Mouse (Mus musculus) limb, embryonic 12.5 days (tissue): ENCODE measurements around the gene Cdkn3. TPM values are rescaled to one million over a fixed set of nuclear protein-coding genes. Genes with fewer than 3 reads are reported as not detected.
A peak's percentile ranks its signal among the peaks of the same experiment; 100 is the strongest.
"Not testable (repeated sequence)": the region's sequence is repeated elsewhere in the genome, so short reads cannot be mapped to it uniquely, and the experiment has no call there.

Source experiments
- ATAC-seq: fragments of 200-750 bp; cut with Nextera tagmentation; 2 replicates; pipeline ENCODE4 v1.8.0; 2017; ENCODE audit warnings: low read depth, moderate TSS enrichment; ENCODE audit not compliant: insufficient number of reproducible peaks, insufficient read depth, low FRiP score, low TSS enrichment
- H3K27ac ChIP-seq: fragments of 300-500 bp; sonication (generic); 2 replicates; pipeline ENCODE4 v1.5.1; 2016; ENCODE audit warnings: mild to moderate bottlenecking, moderate library complexity
- H3K27me3 ChIP-seq: fragments of 300-500 bp; sonication (generic); 2 replicates; pipeline ENCODE4 v1.6.1; 2016; ENCODE audit warnings: mild to moderate bottlenecking, moderate library complexity
- H3K36me3 ChIP-seq: fragments of 300-500 bp; sonication (generic); 2 replicates; pipeline ENCODE4 v1.6.1; 2016; ENCODE audit warnings: mild to moderate bottlenecking, moderate library complexity
- H3K4me1 ChIP-seq: fragments of 300-500 bp; sonication (generic); replicated peaks from 2 replicates; pipeline ENCODE4 v1.6.1; 2016
- H3K4me2 ChIP-seq: fragments of 300-500 bp; sonication (generic); 2 replicates; pipeline ENCODE4 v1.6.1; 2016; ENCODE audit warnings: mild to moderate bottlenecking, moderate library complexity
- H3K4me3 ChIP-seq: fragments of 300-500 bp; sonication (generic); replicated peaks from 2 replicates; pipeline ENCODE4 v1.5.1; 2016; ENCODE audit warnings: mild to moderate bottlenecking
- H3K9ac ChIP-seq: fragments of 300-500 bp; sonication (generic); replicated peaks from 2 replicates; pipeline ENCODE4 v1.6.1; 2016; ENCODE audit warnings: mild to moderate bottlenecking, moderate library complexity
- H3K9me3 ChIP-seq: fragments of 300-500 bp; sonication (generic); 2 replicates; pipeline ENCODE4 v1.6.1; 2016; ENCODE audit warnings: mild to moderate bottlenecking, moderate library complexity
- WGBS: fragments of 180-500 bp; shearing (Covaris S2); methylation state at CpG from one replicate; pipeline ENCODE4 v1.1.7; 2016; 5-methylcytosine and 5-hydroxymethylcytosine counted together
- polyA plus RNA-seq: library from polyadenylated mRNA; unstranded; fragments of >200 nt; fragmentation: Nextera tagmentation; extraction: Ambion mirVana; gene quantifications from 2 replicates; pipeline ENCODE4 v1.2.1, GENCODE M21; 2016

Gene Cdkn3
- polyA plus RNA-seq, result 46.4 and 47.6 TPM in 2 replicates

GRCm38 (mm10) chr14:46760355-46761029 lies at the start of gene Cdkn3:
Gene Cdkn3, plus strand, starts transcription at chr14:46760541.
- no peaks in the 10 kb centered on the region for H3K27me3 ChIP-seq
- under 1% methylated on average over 54 of the region's 54 CpGs for WGBS
- peaks cover 14% of the 10 kb centered on the region; the same call in 1 of the 2 replicates for H3K36me3 ChIP-seq
- H3K27ac ChIP-seq, result peak within 1 kb of the TSS; percentile 64; the same call in 1 of the 2 replicates
- H3K4me3 ChIP-seq, result peak within 1 kb of the TSS; percentile 73
- peak within 1 kb of the TSS; percentile 70 for H3K9ac ChIP-seq
- H3K4me1 ChIP-seq, result peaks cover 12% of the 10 kb centered on the region
- ATAC-seq, result peak; percentile 99
- H3K4me2 ChIP-seq, result peak within 1 kb of the TSS; percentile 89
- H3K9me3 ChIP-seq, result peaks cover 10% of the 10 kb centered on the region; the same call in 1 of the 2 replicates

DNA sequence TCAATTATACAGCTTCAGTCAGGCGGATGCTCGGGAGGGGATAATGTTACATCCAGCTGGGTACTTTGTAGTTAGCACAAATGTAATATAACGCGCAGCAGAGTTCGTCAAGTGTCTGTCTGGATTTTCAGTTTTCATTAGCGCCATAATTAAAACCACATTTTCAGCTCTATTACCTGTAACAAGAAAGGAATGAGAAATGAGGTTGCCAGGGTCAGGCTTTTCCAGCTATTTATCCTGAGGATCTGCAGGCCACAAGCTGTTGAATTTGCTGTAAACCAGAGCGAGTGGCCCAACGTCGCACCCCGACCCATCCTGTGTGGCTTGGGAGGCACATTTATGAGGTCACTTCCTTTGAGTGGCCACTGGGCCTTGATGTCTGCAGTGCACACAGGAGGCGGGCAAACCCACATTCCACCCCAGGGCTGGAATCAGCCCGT lies 41.8 kb upstream of the Cdkn3 start:
- peaks cover 41% of the 10 kb centered on the region for H3K4me1 ChIP-seq
- H3K4me3 ChIP-seq, result no peak overlapping the region
- ATAC-seq, result peak; percentile 61
- no peaks in the 10 kb centered on the region for H3K36me3 ChIP-seq
- no peak overlapping the region for H3K9ac ChIP-seq
- H3K27me3 ChIP-seq, result peaks cover 28% of the 10 kb centered on the region
- H3K27ac ChIP-seq, result peak overlapping the region; percentile 64
- WGBS, result 13% methylated on average over 12 of the region's 12 CpGs
- H3K4me2 ChIP-seq, result peak overlapping the region; percentile 20
- H3K9me3 ChIP-seq, result no peaks in the 10 kb centered on the region

DNA sequence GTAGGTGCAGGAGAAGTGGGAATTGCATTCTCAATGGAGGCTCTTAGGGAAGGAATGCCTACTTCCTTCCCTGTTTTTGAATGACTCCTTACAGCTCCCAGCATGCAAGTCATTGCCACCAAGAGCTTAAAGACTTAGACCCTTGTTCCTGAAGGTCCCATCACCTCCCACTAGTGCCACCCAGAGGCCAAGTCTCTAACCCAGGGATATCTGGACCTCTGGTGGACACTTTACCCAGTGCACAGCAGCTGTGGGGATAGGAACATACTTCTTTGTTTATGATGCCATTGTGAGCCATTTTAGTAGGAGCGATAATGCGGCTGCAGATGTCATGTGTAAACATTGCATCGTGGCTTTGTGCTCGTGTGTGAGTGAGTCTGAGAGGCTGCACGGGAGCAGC lies 38.3 kb upstream of the Cdkn3 start:
- H3K36me3 ChIP-seq, result no peaks in the 10 kb centered on the region
- no peak for ATAC-seq
- WGBS, result 32% methylated on average over 5 of the region's 5 CpGs
- H3K4me3 ChIP-seq, result no peak overlapping the region
- H3K27ac ChIP-seq, result no peak overlapping the region
- no peak overlapping the region for H3K9ac ChIP-seq
- no peaks in the 10 kb centered on the region for H3K9me3 ChIP-seq
- H3K27me3 ChIP-seq, result peaks cover 19% of the 10 kb centered on the region
- peaks cover 44% of the 10 kb centered on the region for H3K4me1 ChIP-seq
- peak overlapping the region; percentile 0; the same call in 1 of the 2 replicates for H3K4me2 ChIP-seq

DNA sequence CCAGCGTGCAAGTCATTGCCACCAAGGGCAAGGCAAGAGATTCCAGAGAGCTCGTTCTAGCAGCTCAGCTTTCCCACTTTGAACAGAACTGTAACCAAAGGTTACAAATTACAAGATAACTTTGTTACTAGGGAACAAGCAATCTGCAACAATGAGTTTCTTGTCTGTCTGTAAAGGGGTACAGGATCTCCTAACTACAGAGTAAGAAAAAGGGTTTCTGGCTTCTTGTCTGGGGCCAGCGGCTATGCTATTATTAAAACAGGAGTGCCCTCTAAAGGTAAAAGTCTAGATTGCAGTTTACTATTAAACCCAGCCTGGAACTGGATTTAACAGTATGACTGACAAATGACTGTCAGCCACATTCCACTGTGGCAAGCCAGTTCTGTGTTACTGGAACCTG lies 36.5 kb upstream of the Cdkn3 start:
- no peaks in the 10 kb centered on the region for H3K36me3 ChIP-seq
- no peaks in the 10 kb centered on the region for H3K9me3 ChIP-seq
- WGBS, result 22% methylated on average over 3 of the region's 3 CpGs
- ATAC-seq, result peak; percentile 8; the same call in 1 of the 2 replicates
- no peak overlapping the region for H3K9ac ChIP-seq
- no peak overlapping the region for H3K4me2 ChIP-seq
- no peak overlapping the region for H3K4me3 ChIP-seq
- H3K27ac ChIP-seq, result no peak overlapping the region
- peaks cover 31% of the 10 kb centered on the region for H3K4me1 ChIP-seq
- peaks cover 19% of the 10 kb centered on the region for H3K27me3 ChIP-seq

GRCm38 (mm10) chr14:46724941-46725340 lies 35.4 kb upstream of the Cdkn3 start:
- H3K27me3 ChIP-seq, result peaks cover 18% of the 10 kb centered on the region
- no peak overlapping the region for H3K9ac ChIP-seq
- no peak overlapping the region for H3K4me3 ChIP-seq
- no peak overlapping the region for H3K4me2 ChIP-seq
- H3K4me1 ChIP-seq, result peaks cover 20% of the 10 kb centered on the region
- 28% methylated on average over 5 of the region's 5 CpGs for WGBS
- no peaks in the 10 kb centered on the region for H3K9me3 ChIP-seq
- no peak overlapping the region for H3K27ac ChIP-seq
- no peak for ATAC-seq
- no peaks in the 10 kb centered on the region for H3K36me3 ChIP-seq

DNA sequence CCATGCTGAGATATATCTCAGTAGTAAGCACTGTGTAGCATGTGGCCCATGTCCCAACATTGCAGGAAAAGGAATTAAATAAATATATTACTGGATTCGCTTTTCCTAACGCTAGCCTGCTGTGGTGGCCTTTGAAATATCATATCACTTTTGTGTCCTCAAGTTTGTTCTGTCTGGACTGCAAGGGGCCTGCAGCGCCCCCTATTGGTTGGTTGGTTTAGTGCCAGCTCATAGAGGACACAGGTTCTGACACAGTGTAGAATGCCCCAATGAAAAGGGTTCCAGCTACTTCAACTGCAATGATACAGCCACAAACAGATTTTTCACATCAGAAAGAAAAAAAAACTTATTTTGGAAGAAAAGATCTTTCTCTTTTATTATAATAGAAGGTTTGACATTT lies 34.6 kb upstream of the Cdkn3 start:
- peaks cover 10% of the 10 kb centered on the region; the same call in 1 of the 2 replicates for H3K27me3 ChIP-seq
- peaks cover 20% of the 10 kb centered on the region for H3K4me1 ChIP-seq
- no peak for ATAC-seq
- H3K27ac ChIP-seq, result no peak overlapping the region
- no peaks in the 10 kb centered on the region for H3K36me3 ChIP-seq
- no peaks in the 10 kb centered on the region for H3K9me3 ChIP-seq
- no peak overlapping the region for H3K4me3 ChIP-seq
- WGBS, result 56% methylated on average over 3 of the region's 3 CpGs
- no peak overlapping the region for H3K4me2 ChIP-seq
- no peak overlapping the region for H3K9ac ChIP-seq

- Histone ChIP-seq H3K9me3 (no peaks in the 10 kb centered on the region), H3K4me3 (no peak overlapping the region), H3K27me3 (no peaks in the 10 kb centered on the region), H3K27ac (no peak overlapping the region), H3K9ac (no peak overlapping the region), H3K36me3 (no peaks in the 10 kb centered on the region), H3K4me1 (no peaks in the 10 kb centered on the region), H3K4me2 (no peak overlapping the region)
- no peak for ATAC-seq
- 77% methylated on average over 5 of the region's 5 CpGs for WGBS
Measured at GRCm38 (mm10) chr14:46734262-46734661, 26.1 kb upstream of the Cdkn3 start.

GRCm38 (mm10) chr14:46734761-46735455 lies 25.4 kb upstream of the Cdkn3 start:
- no peak overlapping the region for H3K27ac ChIP-seq
- no peak for ATAC-seq
- no peak overlapping the region for H3K4me2 ChIP-seq
- 0 out of 2 replicates have a peak, but pooled peaks cover 3% of the 10 kb centered on the region for H3K9me3 ChIP-seq
- no peaks in the 10 kb centered on the region for H3K4me1 ChIP-seq
- no peak overlapping the region for H3K9ac ChIP-seq
- no peak overlapping the region for H3K4me3 ChIP-seq
- H3K36me3 ChIP-seq, result no peaks in the 10 kb centered on the region
- WGBS, result 85% methylated on average over 14 of the region's 14 CpGs
- H3K27me3 ChIP-seq, result no peaks in the 10 kb centered on the region

DNA sequence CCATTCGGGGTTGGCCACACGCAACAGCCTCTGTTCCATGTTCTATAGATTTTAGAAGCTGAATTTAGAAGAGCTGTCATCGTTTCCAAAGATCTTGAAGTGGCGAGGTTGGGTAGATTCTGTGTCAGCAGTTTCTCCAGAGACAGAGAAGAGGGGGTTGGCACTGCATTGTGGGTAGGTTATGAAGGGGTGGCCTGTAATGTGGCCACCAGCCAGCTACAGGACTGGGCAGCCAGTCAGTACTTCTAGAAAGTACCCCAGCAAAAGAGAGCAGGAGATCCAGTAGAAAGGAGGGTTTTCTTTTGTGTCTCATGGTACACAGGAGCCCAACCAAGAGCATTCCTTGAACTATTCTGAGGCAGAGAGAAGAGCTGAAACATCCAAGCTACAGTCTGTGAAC lies 24.0 kb upstream of the Cdkn3 start:
- Histone ChIP-seq H3K4me1 (no peaks in the 10 kb centered on the region), H3K27ac (no peak overlapping the region), H3K36me3 (no peaks in the 10 kb centered on the region), H3K4me3 (no peak overlapping the region), H3K4me2 (no peak overlapping the region), H3K9ac (no peak overlapping the region), H3K9me3 (0 out of 2 replicates have a peak, but pooled peaks cover 3% of the 10 kb centered on the region), H3K27me3 (no peaks in the 10 kb centered on the region)
- whole genome bisulfite sequencing, result 88% methylated on average over 4 of the region's 4 CpGs
- no peak for ATAC-seq

DNA sequence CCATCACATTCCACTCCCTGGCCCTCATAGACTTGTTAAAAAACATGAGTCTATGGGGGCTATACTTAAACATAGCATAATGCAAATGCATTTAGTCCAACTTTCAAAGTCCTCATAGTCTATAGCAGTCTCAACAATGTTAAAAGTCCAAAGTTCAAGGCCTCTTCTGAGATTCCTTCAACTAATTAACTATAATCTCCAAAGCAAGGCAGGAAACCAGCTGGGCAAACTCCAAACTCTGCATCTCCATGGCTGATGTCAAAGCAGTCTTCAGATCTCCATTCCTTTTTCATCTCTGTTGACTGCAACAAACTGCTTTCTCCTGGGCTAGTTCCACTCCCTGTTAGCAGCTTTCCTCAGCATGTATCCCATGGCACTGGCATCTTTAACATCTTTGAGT lies 23.0 kb upstream of the Cdkn3 start:
- not testable (repeated sequence) for H3K4me3 ChIP-seq, ATAC-seq, H3K27me3 ChIP-seq, H3K9ac ChIP-seq, H3K36me3 ChIP-seq, H3K4me2 ChIP-seq, H3K4me1 ChIP-seq, H3K9me3 ChIP-seq, H3K27ac ChIP-seq

- no peak overlapping the region for H3K4me2 ChIP-seq
- ATAC-seq, result no peak
- no peak overlapping the region for H3K4me3 ChIP-seq
- 0 out of 2 replicates have a peak, but pooled peaks cover 3% of the 10 kb centered on the region for H3K9me3 ChIP-seq
- H3K27ac ChIP-seq, result no peak overlapping the region
- H3K36me3 ChIP-seq, result no peaks in the 10 kb centered on the region
- H3K9ac ChIP-seq, result no peak overlapping the region
- H3K4me1 ChIP-seq, result no peaks in the 10 kb centered on the region
- WGBS, result 93% methylated on average over 2 of the region's 2 CpGs
- no peaks in the 10 kb centered on the region for H3K27me3 ChIP-seq
Measured at GRCm38 (mm10) chr14:46742674-46743073, 17.7 kb upstream of the Cdkn3 start.
